Mouse (Mus musculus): ENCODE measurements around the gene Thrb. TPM values are rescaled to one million over a fixed set of nuclear protein-coding genes. Genes with fewer than 3 reads are reported as not detected.

Gene Thrb
- total RNA-seq, 2 experiments from 2014 or later: 23.8 to 26.3 TPM

DNA sequence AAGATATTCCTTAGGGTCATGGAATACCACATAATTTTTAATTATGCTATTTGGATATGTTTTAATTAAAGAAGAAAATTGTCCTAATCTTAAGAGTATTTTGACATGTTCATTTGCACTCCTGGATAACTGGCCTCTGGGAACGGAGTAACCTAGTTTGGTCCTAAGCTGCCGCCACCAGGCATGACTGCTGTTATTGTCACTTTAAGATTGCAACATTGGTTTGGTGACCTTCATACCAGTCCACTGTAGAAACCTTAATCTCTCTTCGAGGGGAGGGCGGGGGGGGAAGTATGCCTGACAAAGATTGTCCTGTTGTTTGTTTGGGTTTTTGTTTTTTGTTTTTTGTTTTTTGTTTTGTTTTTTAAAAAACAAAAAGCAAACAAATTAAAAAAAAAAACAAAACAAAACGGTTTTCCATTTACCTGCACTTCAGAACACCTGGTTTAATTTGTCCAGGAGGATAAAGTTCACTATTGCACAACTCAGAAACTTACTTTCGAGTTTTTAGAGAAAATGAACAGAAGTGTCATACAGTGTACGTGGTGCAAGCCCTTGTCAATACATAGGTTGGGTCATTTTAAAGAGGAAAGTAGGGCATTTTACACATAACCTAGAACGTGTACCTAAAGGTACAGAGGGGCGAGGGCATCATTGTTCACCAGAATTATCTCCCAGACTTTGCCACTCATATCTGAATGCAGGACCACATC lies 38.0 kb downstream of the Thrb start:
- no peak for DNase-seq (ENCODE audit: low spot score)
- intact Hi-C loops (cut with DNase I): no loop called here

DNA sequence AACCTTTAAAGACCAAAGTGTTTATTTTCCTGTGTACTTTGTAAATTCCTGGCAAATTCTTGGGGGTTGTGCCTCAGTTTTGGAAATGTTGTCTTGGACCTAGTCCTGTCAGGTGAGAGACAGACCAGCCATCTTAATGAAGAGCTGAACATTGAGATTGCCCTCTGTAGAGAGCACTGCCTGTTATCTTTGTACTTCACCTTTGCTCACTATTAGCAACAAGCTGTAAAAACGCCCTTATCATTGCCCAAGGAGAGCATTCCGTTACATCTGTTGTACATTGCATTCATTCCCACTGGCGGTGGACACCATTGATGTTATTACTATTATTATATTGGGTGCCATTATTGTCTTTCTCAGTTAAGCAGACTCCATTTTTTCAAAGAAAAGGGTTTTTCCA lies 40.2 kb downstream of the Thrb start:
- DNase-seq (ENCODE audit: low spot score): no peak
- intact Hi-C loops (cut with DNase I): no loop called here

DNA sequence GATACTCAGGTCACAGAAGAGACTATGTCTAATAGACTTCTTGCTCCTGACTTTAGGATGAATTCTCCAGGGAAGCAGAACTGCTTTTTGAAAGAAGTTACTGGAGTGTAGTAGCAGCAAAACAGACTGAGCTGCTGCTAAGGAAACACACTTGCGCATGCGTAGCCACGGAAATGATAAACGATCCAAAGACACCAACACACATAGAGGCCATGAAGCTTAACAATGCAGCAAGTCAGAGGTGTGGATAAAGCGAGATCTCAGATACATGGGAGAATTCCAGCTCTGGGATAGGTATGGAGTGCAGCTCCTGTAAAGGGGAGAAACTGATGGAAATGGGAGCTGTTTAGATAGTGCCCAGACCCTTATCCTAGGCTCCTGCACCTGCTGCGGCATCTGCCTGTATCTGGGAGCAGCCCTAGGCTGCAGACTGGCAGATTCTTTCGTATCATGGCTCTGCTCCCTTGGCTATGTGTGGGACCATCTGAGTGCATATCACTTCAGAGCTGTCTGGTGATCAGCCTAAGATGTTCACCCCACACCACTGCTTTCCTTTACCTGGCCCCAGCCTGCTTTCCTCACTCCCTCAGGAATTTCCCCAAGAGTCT lies 53.3 kb downstream of the Thrb start:
- DNase-seq (ENCODE audit: low spot score): no peak
- intact Hi-C loops (cut with DNase I): no loop called here

DNA sequence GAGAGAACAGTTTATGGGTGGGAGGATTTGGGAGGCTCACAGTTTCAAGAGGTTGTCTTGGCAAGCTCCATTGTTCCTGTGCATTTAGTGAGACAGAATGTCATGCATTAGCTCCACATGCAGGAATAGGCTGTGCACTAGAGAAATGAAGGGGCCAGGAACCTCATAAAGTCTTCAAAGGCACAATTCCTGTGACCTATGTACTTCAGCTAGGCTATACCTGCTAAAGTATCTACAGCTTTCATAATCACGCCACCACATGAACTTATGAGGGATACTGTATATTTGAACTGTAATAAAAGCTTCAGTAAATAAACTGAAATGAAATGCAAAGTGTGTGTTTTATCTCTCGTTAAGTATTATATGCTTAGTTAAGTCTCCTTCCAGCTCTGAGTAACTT lies 59.4 kb downstream of the Thrb start:
- no peak for DNase-seq (ENCODE audit: low spot score)
- intact Hi-C loops (cut with DNase I): no loop called here

DNA sequence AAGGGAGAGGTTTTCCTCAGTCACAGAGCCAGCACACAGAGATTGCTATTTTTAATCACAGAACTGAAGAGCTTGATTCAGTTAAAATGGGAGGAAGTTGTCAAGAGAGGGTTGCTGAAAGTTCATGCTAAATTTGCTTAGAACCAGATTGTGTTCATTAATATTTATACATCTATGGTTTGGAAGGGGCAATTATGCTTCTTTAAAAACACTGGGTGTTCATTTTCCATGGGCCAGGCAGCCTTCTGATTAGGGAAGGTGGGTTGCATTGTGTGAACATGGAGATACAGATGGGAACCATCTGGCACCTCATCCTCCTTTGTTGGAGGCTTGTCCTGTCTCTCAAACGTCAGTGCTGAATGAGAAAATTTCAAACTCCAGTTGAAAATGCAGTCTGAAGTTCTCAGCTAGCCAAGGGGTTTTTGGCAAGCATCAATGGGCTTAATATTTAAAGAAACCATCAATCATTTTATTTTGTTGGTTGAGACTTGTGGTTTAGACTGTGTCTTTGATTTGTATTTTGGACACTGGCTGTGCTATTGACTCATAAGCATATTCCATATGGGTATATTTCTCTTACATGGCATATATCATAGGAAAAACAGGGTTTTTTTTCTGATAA lies 62.9 kb downstream of the Thrb start:
- intact Hi-C loops (cut with DNase I): no loop called here
- no peak for DNase-seq (ENCODE audit: low spot score)

DNA sequence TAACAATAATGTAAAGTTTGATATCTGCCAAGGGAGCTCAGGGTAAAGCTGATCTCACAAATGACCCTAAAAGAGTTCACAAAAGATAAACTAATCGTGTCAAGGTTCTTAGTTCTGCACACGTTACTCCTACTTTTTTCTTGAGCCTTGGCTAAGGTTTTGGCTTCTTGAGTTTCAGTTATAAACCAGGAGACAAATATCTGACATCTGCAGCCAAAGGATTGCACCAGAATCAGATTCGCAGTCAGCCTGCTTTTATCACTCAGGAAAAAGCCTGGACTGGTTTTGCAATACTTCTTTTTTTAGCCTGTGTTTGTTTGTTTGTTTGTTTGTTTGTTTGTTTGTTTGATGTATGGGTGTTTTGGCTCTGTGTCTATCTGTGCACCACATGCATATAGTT lies 64.5 kb downstream of the Thrb start:
- intact Hi-C loops (cut with DNase I): no loop called here
- no peak for DNase-seq (ENCODE audit: low spot score)

DNA sequence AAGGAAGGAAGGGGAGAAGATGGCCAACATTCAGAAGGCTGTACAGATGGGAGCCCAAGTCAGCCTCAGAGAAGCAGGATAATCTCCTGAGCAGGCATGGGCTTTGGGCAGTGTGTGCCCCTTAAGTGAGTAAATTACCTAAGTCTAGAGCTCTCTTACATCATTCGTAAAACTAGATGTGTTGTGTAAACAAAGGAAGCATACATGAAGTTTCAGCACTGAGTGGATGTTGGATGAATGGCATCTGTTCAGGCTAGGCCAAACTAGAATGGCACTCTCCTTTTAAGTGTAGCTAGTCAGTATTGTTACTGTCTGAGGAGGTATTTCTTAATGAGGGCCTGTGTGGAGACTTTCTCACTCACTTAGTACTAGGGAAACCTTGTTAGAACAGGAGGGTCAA lies 66.8 kb downstream of the Thrb start:
- no peak for DNase-seq (ENCODE audit: low spot score)
- intact Hi-C loops (cut with DNase I): no loop called here

DNA sequence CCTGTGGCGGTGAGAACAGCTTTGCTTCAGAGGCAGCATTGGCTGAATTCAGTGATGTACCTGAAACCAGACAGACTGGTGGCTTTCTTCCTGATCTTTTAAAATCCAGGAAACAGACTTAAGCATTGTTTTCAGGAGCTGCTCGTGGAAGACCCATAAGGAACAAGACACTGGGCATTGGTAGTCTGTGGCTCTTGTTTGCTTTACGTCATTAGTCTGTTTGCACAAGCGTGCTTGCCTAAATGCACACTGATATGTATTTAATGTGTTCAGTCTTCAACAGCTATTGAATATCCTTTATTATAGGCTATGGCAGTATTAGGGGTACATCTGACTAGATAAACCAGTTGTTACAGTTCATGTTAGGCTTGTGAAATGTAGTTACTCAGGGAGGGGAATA lies 67.8 kb downstream of the Thrb start:
- no peak for DNase-seq (ENCODE audit: low spot score)
- intact Hi-C loops (cut with DNase I): no loop called here

DNA sequence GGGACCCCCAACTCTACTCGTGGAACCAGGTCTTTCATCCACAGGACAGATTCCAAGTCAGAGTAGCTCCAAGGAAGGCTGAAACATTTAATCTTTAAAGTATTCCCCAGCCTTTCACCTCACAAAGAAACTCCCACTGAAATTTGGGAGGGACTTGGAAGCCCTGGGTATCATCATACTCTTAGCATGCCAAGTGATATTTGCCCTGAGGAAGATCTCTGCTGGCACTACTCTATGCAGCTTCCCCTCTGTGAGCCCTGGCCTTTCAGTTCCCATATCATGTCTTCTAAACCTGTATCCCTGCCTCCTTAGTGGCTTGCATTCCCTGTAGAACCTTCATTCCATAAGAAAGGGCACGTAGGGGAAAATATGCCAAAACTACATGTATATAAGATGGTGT lies 68.8 kb downstream of the Thrb start:
- intact Hi-C loops (cut with DNase I): no loop called here
- DNase-seq (ENCODE audit: low spot score): no peak

DNA sequence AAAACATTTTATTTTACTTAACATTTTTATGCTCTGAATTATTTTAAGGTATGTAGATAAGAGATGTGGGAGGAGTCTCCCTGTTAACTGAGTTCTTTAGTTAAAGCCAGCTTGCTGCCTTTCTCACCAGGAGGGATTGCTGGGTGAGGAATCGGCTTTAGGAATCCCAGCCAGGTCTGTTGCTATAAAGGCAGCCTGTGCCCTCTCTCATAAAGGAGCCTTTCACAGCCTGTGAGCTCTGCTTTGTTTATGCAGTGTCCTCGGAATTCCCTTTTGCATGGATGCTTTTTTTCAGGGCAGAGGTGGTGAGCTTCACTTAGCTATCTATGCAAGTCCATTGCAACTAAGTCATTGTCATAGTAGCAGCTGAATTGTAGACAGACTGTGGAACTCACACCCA lies 71.0 kb downstream of the Thrb start:
- no peak for DNase-seq (ENCODE audit: low spot score)
- intact Hi-C loops (cut with DNase I): no loop called here

DNA sequence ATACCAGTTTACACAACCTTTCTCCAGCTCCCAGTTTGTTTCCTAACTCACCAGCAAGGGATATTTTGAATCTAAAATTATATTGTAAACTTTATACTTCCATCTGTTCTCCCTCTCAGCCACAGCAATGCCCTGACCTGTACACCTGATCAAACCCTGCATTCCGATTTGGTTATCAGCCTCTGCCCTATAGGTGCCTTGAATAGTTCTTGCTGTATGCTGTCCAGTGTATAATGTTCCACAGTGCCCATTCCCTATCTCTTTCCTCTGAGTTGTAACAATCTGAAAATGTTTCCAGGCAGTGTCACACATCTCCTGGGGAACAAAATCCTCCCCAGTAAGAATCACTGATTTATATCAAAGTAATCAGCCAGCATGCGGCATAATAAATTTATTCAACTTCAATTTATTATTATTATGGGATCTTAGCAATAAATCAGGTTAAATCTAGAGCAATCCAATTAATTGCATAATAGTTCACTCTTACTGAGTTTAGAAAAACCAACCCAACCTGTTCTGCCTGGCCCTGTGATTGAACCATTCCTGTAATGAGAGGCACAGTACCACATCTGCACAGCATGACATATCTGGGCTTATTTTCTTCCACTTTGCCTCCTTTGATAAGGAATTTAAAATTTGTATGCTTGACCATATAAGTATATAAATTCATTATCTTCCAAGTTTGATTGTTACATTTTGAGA lies 73.2 kb downstream of the Thrb start:
- intact Hi-C loops (cut with DNase I): no loop called here
- no peak for DNase-seq (ENCODE audit: low spot score)

DNA sequence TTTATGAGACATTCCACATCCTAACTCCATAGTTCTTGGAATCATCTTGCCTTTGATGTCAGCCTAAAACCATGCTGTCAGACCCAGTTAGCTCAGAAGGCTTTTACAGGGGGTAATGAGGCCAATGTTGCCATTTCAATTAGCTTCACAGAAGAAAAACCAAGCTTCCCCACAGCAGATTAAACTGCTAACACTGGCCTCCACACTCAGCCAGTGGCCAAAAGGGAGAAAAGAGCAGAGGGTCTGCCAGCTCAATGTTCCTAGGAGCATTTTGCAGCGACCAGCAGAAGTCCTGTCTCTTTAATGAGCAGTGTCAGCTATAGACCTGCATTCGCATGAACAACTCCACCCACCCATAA lies 73.7 kb downstream of the Thrb start:
- intact Hi-C loops (cut with DNase I): no loop called here
- DNase-seq (ENCODE audit: low spot score): no peak

DNA sequence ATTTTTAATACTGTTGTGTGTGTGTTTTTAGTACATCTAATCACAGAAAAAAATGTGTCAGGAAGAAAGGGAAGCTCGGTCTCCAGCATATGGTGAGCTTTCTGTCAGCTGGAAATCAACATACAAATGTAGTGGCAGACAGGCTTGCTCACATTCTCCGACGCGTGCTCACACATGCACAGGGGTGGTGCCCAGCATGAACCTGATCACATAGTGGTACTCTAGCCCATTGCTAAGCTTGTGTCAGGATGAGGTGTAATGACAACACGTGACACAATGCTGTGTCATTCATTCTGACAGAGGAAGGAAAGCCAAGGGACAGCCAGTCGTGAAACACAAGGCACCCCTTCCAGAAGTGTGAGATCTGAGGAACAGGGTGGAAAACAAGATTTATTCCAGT lies 75.4 kb downstream of the Thrb start:
- DNase-seq (ENCODE audit: low spot score): no peak
- intact Hi-C loops (cut with DNase I): no loop called here

DNA sequence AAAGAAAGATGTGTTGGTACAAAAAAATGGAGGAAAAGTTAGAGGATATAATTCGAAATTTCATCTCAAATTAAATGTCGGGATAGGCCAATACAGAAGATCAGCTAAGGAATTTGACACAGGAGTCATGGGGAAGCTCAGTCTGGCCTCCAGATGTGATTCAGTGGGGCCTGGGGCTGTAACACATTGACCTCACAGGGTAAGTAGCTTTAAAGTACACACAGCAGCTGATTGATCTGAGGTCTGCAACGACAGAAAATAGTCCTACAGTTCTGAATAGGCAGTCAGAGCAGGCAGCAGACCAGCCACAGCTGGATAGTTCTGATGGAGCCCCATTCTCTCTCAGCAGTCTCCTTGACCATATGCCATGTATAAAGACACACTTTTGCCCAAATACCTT lies 80.8 kb downstream of the Thrb start:
- no peak for DNase-seq (ENCODE audit: low spot score)
- intact Hi-C loops (cut with DNase I): loop anchor here (5.0 kb wide), 1 partner anchor 79 kb away; the partner anchor contains the start of gene Thrb

DNA sequence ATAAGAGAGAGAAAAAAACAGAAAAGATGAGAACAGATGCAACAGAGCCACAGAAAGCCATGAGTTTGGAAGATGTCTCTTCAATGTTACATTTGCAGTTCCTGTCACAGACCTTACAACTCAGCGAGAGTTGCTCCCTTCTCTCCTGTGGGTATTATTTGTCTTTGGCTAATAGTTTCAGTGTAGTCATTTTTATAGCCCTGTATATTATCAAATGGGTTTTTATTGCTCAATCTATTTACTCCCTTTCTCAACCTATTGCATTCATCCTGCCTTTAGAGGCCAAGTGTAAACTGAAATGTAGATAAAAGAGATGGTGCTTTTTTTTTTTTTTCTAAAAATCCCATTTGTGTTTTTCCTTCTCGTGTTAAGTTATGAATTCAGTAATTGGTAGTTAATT lies 82.2 kb downstream of the Thrb start:
- DNase-seq (ENCODE audit: low spot score): no peak
- intact Hi-C loops (cut with DNase I): loop anchor here (5.0 kb wide), 1 partner anchor 80 kb away; the partner anchor contains the start of gene Thrb

DNA sequence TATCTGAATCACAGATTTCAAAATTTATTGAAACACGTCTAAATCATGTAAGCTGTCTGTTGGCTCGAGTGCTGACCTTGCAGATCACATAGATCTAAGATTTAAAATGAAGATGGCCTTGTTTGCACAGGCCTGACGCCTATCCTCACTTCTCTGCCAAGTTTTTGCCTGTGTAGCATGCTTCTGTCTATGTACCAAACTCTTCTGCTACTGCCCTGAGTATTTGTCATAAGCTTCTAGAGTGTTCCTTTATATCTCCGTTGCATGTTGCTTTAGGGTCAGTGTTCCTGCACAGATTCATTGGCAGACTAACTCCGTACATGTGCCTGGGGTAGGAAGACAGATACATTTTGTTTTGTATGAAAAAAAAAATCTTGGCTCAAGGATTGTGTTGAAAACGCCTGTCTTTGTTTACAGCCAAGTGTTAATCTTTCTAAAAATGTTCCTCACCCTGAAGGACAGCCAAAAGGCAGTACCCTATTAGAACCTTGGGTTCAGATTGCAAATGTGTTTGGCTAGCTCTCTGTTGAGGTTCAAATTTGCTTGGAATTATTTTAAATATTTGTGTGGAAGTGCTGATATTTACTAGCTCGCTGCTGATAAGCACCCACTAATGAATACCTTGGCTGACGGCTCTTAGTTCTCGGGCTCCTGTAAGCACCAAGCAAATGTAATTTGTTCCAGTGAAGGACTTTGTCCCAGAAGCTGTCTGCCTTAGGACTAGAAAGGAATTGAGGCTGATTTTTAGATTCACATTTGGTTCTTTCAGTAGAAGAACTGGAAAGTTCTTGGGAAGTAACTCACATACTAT lies 83.0 kb downstream of the Thrb start:
- intact Hi-C loops (cut with DNase I): loop anchor here (5.0 kb wide), 1 partner anchor 81 kb away; the partner anchor contains the start of gene Thrb

DNA sequence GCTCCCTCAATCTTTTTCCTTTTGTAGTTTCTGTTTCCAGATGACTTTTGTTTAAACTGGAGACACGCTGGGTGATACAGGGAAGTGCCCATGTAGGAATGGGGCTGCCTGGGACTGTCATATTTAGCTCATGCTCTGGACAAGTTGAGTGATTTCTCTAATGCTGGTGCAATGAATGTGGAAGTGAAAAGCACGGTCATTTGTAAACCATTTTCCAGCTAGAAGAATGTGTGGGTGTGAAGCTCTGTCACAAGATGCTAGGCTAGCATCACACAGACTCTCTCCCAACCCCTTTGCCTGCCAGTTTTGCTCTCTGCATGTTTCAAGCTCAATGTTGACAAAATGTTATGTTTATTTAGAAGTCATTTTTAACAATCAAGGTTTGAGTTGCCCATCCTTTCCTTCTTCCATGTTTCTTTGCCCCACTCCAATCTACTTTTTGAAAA lies 83.7 kb downstream of the Thrb start:
- DNase-seq (ENCODE audit: low spot score): no peak
- intact Hi-C loops (cut with DNase I): loop anchor here (5.0 kb wide), 1 partner anchor 81 kb away; the partner anchor contains the start of gene Thrb

More for the DNA sequence above, 83.0 kb downstream of the Thrb start:
- no peak for DNase-seq (ENCODE audit: low spot score)

DNA sequence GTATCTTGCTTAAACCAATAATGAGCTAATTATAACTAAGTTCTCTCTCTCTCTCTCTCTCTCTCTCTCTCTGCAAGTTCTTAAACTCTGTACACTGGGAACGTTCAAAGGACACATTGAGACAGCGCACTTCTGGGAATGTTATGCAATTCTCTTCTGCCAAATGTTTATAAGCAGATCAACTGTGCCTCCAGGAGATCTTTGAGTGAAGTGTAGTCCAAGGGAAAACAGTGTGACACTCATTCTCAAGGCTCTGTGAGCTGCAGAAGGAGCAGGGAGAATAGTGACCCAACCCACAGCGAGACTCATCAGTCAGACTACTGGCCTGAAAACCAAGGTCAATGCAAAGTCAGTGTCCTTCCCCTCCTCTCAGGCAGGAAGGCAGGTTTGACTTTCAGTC lies 87.9 kb downstream of the Thrb start:
- DNase-seq (ENCODE audit: low spot score): no peak

DNA sequence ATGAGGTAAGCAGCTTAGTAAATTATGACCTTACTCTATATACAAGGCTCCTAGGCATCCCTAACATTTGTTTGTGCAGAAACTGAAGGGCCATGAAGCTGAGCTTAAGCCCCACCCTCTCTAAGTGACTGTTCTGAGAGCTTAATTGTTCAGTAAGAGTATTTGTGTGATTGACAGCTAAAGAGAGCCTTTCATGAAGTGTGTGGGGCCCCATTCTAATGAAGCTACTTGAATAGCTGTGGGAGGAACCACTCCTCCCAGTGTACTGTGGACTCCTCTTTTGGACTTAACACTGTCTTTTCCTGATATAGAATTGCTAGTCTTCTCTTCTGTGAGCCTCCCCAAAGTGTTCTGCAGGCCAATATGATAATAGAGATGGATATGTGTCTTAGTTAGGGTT lies 88.9 kb downstream of the Thrb start:
- no peak for DNase-seq (ENCODE audit: low spot score)
- intact Hi-C loops (cut with DNase I): no loop called here

More for the DNA sequence above, 87.9 kb downstream of the Thrb start:
- intact Hi-C loops (cut with DNase I): no loop called here

DNA sequence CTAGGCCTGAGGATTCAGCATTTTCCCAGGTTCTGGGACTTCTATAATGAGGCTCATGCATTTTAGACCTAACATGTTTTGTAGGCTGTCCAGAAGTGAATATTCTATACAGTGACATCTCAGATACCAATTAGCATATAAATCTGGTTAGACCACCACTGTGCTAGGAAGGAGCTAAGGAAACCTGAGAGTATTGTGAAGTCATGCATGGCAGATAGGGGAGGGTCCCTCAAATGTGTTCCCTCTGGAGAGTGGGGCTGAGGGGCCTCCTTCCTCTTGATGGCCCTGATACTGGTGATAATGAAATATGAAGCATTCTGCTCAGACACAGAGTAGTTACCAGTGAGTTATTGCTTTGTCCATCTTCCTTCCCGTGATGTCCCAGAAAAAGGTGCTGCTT lies 91.8 kb downstream of the Thrb start:
- intact Hi-C loops (cut with DNase I): no loop called here
- no peak for DNase-seq (ENCODE audit: low spot score)

All from heart, postnatal 25 days (tissue).